Mouse (Mus musculus) olfactory bulb, adult 2 months (tissue): ENCODE measurements around the gene Znrf1.

ENCODE experiments used
- CTCF ChIP-seq: fragments of 200-500 bp; IDR thresholded peaks from 2 replicates; pipeline ENCODE4 v1.5.1; 2012; ENCODE audit warnings: low read depth, mild to moderate bottlenecking, low read length, moderate library complexity; ENCODE audit not compliant: insufficient read depth
- POLR2A ChIP-seq: fragments of 200-500 bp; IDR thresholded peaks from 2 replicates; pipeline ENCODE4 v1.6.1; 2012; ENCODE audit warnings: mild to moderate bottlenecking, low read depth, low read length, moderate library complexity; ENCODE audit not compliant: insufficient read depth

DNA sequence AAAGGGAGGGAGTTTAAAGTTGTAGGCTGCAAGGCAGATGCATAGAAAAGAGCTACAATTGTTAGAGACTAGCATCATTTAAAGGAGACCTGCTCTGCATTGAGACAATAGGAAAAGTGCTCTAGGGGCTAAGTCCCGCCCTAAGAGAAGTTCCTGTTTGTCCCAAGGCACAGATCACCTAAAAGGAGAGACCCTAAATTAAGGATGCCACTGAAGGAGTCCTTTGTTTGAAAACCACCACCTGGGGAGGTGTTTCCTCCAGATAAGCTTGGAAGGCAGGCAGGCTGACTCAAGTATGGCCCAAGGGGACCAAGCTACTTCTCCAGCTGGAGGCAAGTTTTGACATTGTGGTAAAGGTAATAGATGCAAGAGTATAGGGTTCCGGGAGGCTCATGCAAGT, 112.9 kb downstream of the Znrf1 start:
- TF ChIP-seq CTCF: no peak
- TF ChIP-seq POLR2A: no peak
